8 mouse cellular contexts compared by ENCODE assay signal in the genomic region with DNA sequence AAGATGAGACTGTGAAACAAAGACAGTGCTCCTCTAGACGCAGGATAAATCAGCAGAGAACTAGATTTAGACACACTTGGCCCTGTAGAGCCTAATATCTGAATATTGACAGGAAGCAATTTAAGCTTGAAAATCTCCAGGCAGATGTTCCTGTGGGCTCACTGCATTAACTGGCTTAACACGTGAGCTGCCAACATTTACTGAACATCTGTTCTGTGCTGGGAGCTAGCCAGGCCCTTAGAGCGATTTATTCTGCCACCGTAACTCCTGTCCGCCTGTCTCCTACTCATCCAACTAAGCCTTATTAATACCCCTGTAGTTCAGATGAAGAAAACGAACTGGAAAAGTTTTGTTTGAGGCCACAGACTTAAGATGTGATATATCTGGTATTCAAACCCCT. TPM values are rescaled to one million over a fixed set of nuclear protein-coding genes. Genes with fewer than 3 reads are reported as not detected.
DNase-seq lines count a peak whose midpoint lies in the region; ATAC-seq and TF ChIP-seq lines count a peak whose summit lies in the region.

No protein-coding gene starts in this region.

- H3K36me3 ChIP-seq in lung, postnatal 0 days (ENCODE audit: insufficient read depth, low read length), result peaks cover 31% of the 10 kb centered on the region; the same call in 1 of the 2 replicates
- peaks cover 64% of the 10 kb centered on the region for H3K36me3 ChIP-seq in limb, embryonic 13.5 days
- H3K36me3 ChIP-seq in stomach, embryonic 14.5 days (ENCODE audit: control insufficient read depth, insufficient read depth, low read length), result peaks cover 54% of the 10 kb centered on the region

- no peaks in the 10 kb centered on the region for H3K9me3 ChIP-seq in lung, postnatal 0 days (ENCODE audit: low read length)
- H3K9me3 ChIP-seq in limb, embryonic 13.5 days, result no peaks in the 10 kb centered on the region
- H3K9me3 ChIP-seq in stomach, embryonic 14.5 days (ENCODE audit: control insufficient read depth, low read depth, low read length), result no peaks in the 10 kb centered on the region

- H3K4me1 ChIP-seq in cerebellum, adult 2 months (ENCODE audit: control insufficient read depth, insufficient read depth, low read length), result no peaks in the 10 kb centered on the region
- H3K4me1 ChIP-seq in lung, postnatal 0 days (ENCODE audit: insufficient read depth, low read depth, low read length), result peaks cover 8% of the 10 kb centered on the region; the same call in 1 of the 2 replicates
- H3K4me1 ChIP-seq in limb, embryonic 13.5 days, result peaks cover 28% of the 10 kb centered on the region
- H3K4me1 ChIP-seq in stomach, embryonic 14.5 days (ENCODE audit: control insufficient read depth, insufficient read depth, low read length), result peaks cover 17% of the 10 kb centered on the region; the same call in 1 of the 2 replicates

- no peak for TF ChIP-seq POLR2A in cerebellum, adult 2 months (IDR thresholded peaks at IDR 0.05; ENCODE audit: borderline replicate concordance, insufficient read depth, low read length)

- no peak for DNase-seq in cerebellum, adult 2 months
- DNase-seq in lung, postnatal 0 days (ENCODE audit: low spot score), result peak; percentile 35
- DNase-seq in lung, adult 18-20 months, result no peak
- DNase-seq in ovary, postnatal 10 days (ENCODE audit: low spot score), result no peak
- no peak for DNase-seq in kidney, postnatal 4 days

- peak overlapping the region; percentile 85 for H3K9ac ChIP-seq in lung, postnatal 0 days (replicated peaks; ENCODE audit: low read depth)
- peak overlapping the region; percentile 94 for H3K9ac ChIP-seq in limb, embryonic 13.5 days
- peak overlapping the region; percentile 81 for H3K9ac ChIP-seq in stomach, embryonic 14.5 days (replicated peaks; ENCODE audit: low read depth, low read length)

- H3K27ac ChIP-seq in cerebellum, adult 2 months (ENCODE audit: insufficient read depth, low read length), result no peak overlapping the region
- H3K27ac ChIP-seq in lung, postnatal 0 days (ENCODE audit: low read length), result no peak overlapping the region
- peak overlapping the region; percentile 84; the same call in 1 of the 2 replicates for H3K27ac ChIP-seq in limb, embryonic 13.5 days
- peak overlapping the region; percentile 79; the same call in 1 of the 2 replicates for H3K27ac ChIP-seq in stomach, embryonic 14.5 days (ENCODE audit: low read length)

- WGBS in cerebellum, adult 2 months, result 1% methylated on average over 6 of the region's 6 CpGs
- 7% methylated on average over 6 of the region's 6 CpGs for WGBS in lung, postnatal 0 days
- WGBS in limb, embryonic 13.5 days, result 10% methylated on average over 6 of the region's 6 CpGs
- 5% methylated on average over 6 of the region's 6 CpGs for WGBS in stomach, embryonic 14.5 days

- no peaks in the 10 kb centered on the region for H3K27me3 ChIP-seq in cerebellum, adult 2 months (ENCODE audit: control insufficient read depth, insufficient read depth, low read length)
- H3K27me3 ChIP-seq in lung, postnatal 0 days (replicated peaks; ENCODE audit: insufficient read depth, low read length), result no peaks in the 10 kb centered on the region
- no peaks in the 10 kb centered on the region for H3K27me3 ChIP-seq in limb, embryonic 13.5 days
- no peaks in the 10 kb centered on the region for H3K27me3 ChIP-seq in stomach, embryonic 14.5 days (ENCODE audit: control insufficient read depth, insufficient read depth, low read length)

- no peak for TF ChIP-seq CTCF in cerebellum, adult 2 months (IDR thresholded peaks at IDR 0.05; ENCODE audit: borderline replicate concordance, insufficient read depth, low read depth, low read length)
- no peak for TF ChIP-seq CTCF in lung, postnatal 0 days (IDR thresholded peaks at IDR 0.05)

- peak overlapping the region; percentile 86 for H3K4me2 ChIP-seq in lung, postnatal 0 days (replicated peaks; ENCODE audit: low read depth, low read length)
- peak overlapping the region; percentile 93 for H3K4me2 ChIP-seq in limb, embryonic 13.5 days (replicated peaks)
- peak overlapping the region; percentile 62 for H3K4me2 ChIP-seq in stomach, embryonic 14.5 days (replicated peaks; ENCODE audit: low read depth, low read length)

- ATAC-seq in cerebellum, adult (ENCODE audit: insufficient number of reproducible peaks, low FRiP score, low TSS enrichment), result no peak
- ATAC-seq in lung, postnatal 0 days, result no peak
- ATAC-seq in limb, embryonic 13.5 days (ENCODE audit: low FRiP score, low read depth), result no peak
- ATAC-seq in stomach, embryonic 14.5 days (ENCODE audit: insufficient number of reproducible peaks, insufficient read depth, low FRiP score, low read depth), result no peak

- peak overlapping the region; percentile 98 for H3K4me3 ChIP-seq in cerebellum, adult 2 months (replicated peaks; ENCODE audit: insufficient read depth, low read depth, low read length)
- H3K4me3 ChIP-seq in lung, postnatal 0 days (ENCODE audit: low read depth, low read length), result peak overlapping the region; percentile 92
- peak overlapping the region; percentile 82 for H3K4me3 ChIP-seq in limb, embryonic 13.5 days
- H3K4me3 ChIP-seq in stomach, embryonic 14.5 days (ENCODE audit: low read depth, low read length), result peak overlapping the region; percentile 99

- no peak for TF ChIP-seq EP300 in lung, postnatal 0 days (IDR thresholded peaks at IDR 0.05)

RNA-seq across cellular contexts. Expression of gene Pdap1, which starts 1.2 kb away (rescaled TPM):
- polyA plus RNA-seq in cerebellum, adult 2 months (2012; rRNA removed), result 61.0 and 70.4 TPM in 2 replicates
- polyA plus RNA-seq in lung, postnatal 0 days (2015; fragmentation: Nextera tagmentation; extraction: Ambion mirVana), result 47.9 and 51.1 TPM in 2 replicates
- 137 and 139 TPM in 2 replicates for polyA plus RNA-seq in limb, embryonic 13.5 days (2015; fragmentation: Nextera tagmentation; extraction: Ambion mirVana)
- 102 and 111 TPM in 2 replicates for polyA plus RNA-seq in stomach, embryonic 14.5 days (2014; fragmentation: Nextera tagmentation; extraction: Ambion mirVana)

RNA-seq across cellular contexts. Expression of gene Bud31, which starts 1.3 kb away (rescaled TPM):
- 101 and 106 TPM in 2 replicates for polyA plus RNA-seq in cerebellum, adult 2 months (2012; rRNA removed)
- polyA plus RNA-seq in lung, postnatal 0 days (2015; fragmentation: Nextera tagmentation; extraction: Ambion mirVana), result 152 TPM in 2 replicates
- polyA plus RNA-seq in limb, embryonic 13.5 days (2015; fragmentation: Nextera tagmentation; extraction: Ambion mirVana), result 218 and 225 TPM in 2 replicates
- polyA plus RNA-seq in stomach, embryonic 14.5 days (2014; fragmentation: Nextera tagmentation; extraction: Ambion mirVana), result 186 and 191 TPM in 2 replicates

RNA-seq across cellular contexts. Expression of gene Arpc1b, which starts 24.8 kb away (rescaled TPM):
- polyA plus RNA-seq in cerebellum, adult 2 months (2012; rRNA removed), result 46.2 and 50.2 TPM in 2 replicates
- 451 and 467 TPM in 2 replicates for polyA plus RNA-seq in lung, postnatal 0 days (2015; fragmentation: Nextera tagmentation; extraction: Ambion mirVana)
- polyA plus RNA-seq in limb, embryonic 13.5 days (2015; fragmentation: Nextera tagmentation; extraction: Ambion mirVana), result 250 and 255 TPM in 2 replicates
- 144 and 163 TPM in 2 replicates for polyA plus RNA-seq in stomach, embryonic 14.5 days (2014; fragmentation: Nextera tagmentation; extraction: Ambion mirVana)

RNA-seq across cellular contexts. Expression of gene Ptcd1, which starts 28.1 kb away (rescaled TPM):
- polyA plus RNA-seq in cerebellum, adult 2 months (2012; rRNA removed), result 20.2 and 22.4 TPM in 2 replicates
- polyA plus RNA-seq in lung, postnatal 0 days (2015; fragmentation: Nextera tagmentation; extraction: Ambion mirVana), result 12.0 and 13.0 TPM in 2 replicates
- polyA plus RNA-seq in limb, embryonic 13.5 days (2015; fragmentation: Nextera tagmentation; extraction: Ambion mirVana), result 19.2 and 20.2 TPM in 2 replicates
- 11.4 and 12.1 TPM in 2 replicates for polyA plus RNA-seq in stomach, embryonic 14.5 days (2014; fragmentation: Nextera tagmentation; extraction: Ambion mirVana)

RNA-seq across cellular contexts. Expression of gene Cpsf4, which starts 28.2 kb away (rescaled TPM):
- 40.7 and 40.9 TPM in 2 replicates for polyA plus RNA-seq in cerebellum, adult 2 months (2012; rRNA removed)
- 22.9 and 25.9 TPM in 2 replicates for polyA plus RNA-seq in lung, postnatal 0 days (2015; fragmentation: Nextera tagmentation; extraction: Ambion mirVana)
- polyA plus RNA-seq in limb, embryonic 13.5 days (2015; fragmentation: Nextera tagmentation; extraction: Ambion mirVana), result 55.6 and 58.1 TPM in 2 replicates
- polyA plus RNA-seq in stomach, embryonic 14.5 days (2014; fragmentation: Nextera tagmentation; extraction: Ambion mirVana), result 26.4 and 28.2 TPM in 2 replicates

Comparison
In these comparisons a context has a peak if more than half of its experiments do, and no peak if none do; other contexts are left out.
1. H3K27ac ChIP-seq: peak in limb, embryonic 13.5 days (single experiment) and stomach, embryonic 14.5 days (single experiment); none in cerebellum, adult 2 months (single experiment) and lung, postnatal 0 days (single experiment).
2. Peak in every context shown above with its lines, with median percentiles within 50 percentile points of each other: H3K4me3 ChIP-seq, H3K4me2 ChIP-seq and H3K9ac ChIP-seq.